Mouse (Mus musculus) thymus, postnatal 14 days (tissue): ENCODE measurements around the gene Hyal3.
"Not testable (repeated sequence)": the region's sequence is repeated elsewhere in the genome, so short reads cannot be mapped to it uniquely, and the experiment has no call there.

Source experiments
- DNase-seq: peaks from one replicate; pipeline ENCODE4 v3.0.0; 2021

Hyal3 gene

GRCm38 (mm10) chr9:107551117-107551889 is 29.3 kb upstream of the Hyal3 start, which contains the start of gene Rassf1:
TSS of gene Rassf1 (plus strand) at chr9:107551555.
- DNase-seq = peak; percentile 83

- no peak for DNase-seq
These were observed 28.7 kb upstream of the Hyal3 start for GRCm38 (mm10) chr9:107551890-107552355.

GRCm38 (mm10) chr9:107552690-107553393 is 27.8 kb upstream of the Hyal3 start:
- no peak for DNase-seq

GRCm38 (mm10) chr9:107553541-107554318 is 26.9 kb upstream of the Hyal3 start:
- peak; percentile 72 for DNase-seq

GRCm38 (mm10) chr9:107554319-107554825 is 26.2 kb upstream of the Hyal3 start:
- DNase-seq = peak; percentile 97

GRCm38 (mm10) chr9:107555031-107555457 is 25.6 kb upstream of the Hyal3 start:
- no peak for DNase-seq

GRCm38 (mm10) chr9:107555701-107556100 is 24.9 kb upstream of the Hyal3 start:
- no peak for DNase-seq

GRCm38 (mm10) chr9:107556346-107556745 is 24.3 kb upstream of the Hyal3 start:
- no peak for DNase-seq

GRCm38 (mm10) chr9:107563029-107563581 is 17.5 kb upstream of the Hyal3 start, which contains the start of gene Tusc2:
TSS of gene Tusc2 (plus strand) at chr9:107563255.
- peak; percentile 94 for DNase-seq

GRCm38 (mm10) chr9:107565556-107565955 is 15.1 kb upstream of the Hyal3 start:
- DNase-seq = not testable (repeated sequence)

GRCm38 (mm10) chr9:107566041-107566709 is 14.4 kb upstream of the Hyal3 start:
- peak; percentile 81 for DNase-seq

- no peak for DNase-seq
These were observed 13.8 kb upstream of the Hyal3 start for GRCm38 (mm10) chr9:107566855-107567254.

- DNase-seq = no peak
These were observed 12.8 kb upstream of the Hyal3 start, which contains the start of gene Hyal2 for GRCm38 (mm10) chr9:107567702-107568319. TSS of gene Hyal2 (plus strand) at chr9:107567945.

- peak; percentile 84 for DNase-seq
These were observed 12.0 kb upstream of the Hyal3 start for GRCm38 (mm10) chr9:107568331-107569261.

GRCm38 (mm10) chr9:107569270-107569669 is 11.3 kb upstream of the Hyal3 start:
- DNase-seq = no peak

- DNase-seq = peak; percentile 23
These were observed 10.6 kb upstream of the Hyal3 start for GRCm38 (mm10) chr9:107570016-107570415.

- no peak for DNase-seq
These were observed 9.8 kb upstream of the Hyal3 start for GRCm38 (mm10) chr9:107570845-107571244.

GRCm38 (mm10) chr9:107571534-107572326 is 8.9 kb upstream of the Hyal3 start:
- DNase-seq = no peak

GRCm38 (mm10) chr9:107572327-107572662 is 8.3 kb upstream of the Hyal3 start:
- no peak for DNase-seq
